Mouse (Mus musculus): Measurements from ENCODE around the gene Pcca.
"Not testable (repeated sequence)": the region's sequence is repeated elsewhere in the genome, so short reads cannot be mapped to it uniquely, and the experiment has no call there.

Pcca gene

DNA sequence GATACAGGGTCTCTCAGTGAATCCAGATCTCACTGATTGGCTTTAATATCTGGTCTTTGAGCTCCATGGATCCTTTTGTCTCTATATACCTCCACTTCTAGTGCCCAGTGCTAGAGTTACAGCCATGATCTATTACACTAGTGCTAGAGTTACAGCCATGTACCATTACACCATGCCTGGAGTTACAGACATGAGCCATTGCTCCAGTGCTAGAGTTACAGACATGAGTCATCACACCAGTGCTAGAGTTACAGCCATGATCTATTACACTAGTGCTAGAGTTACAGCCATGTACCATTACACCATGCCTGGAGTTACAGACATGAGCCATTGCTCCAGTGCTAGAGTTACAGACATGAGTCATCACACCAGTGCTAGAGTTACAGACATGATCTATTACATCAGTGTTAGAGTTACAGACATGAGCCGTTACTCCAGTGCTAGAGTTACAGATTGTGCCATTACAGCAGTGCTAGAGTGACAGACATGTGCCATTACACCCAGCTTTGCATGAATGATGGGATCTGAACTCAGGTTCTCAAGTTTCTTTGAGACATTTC is 26.8 kb downstream of the Pcca start:
- DNase-seq (ENCODE audit: low read depth): not testable (repeated sequence)

DNA sequence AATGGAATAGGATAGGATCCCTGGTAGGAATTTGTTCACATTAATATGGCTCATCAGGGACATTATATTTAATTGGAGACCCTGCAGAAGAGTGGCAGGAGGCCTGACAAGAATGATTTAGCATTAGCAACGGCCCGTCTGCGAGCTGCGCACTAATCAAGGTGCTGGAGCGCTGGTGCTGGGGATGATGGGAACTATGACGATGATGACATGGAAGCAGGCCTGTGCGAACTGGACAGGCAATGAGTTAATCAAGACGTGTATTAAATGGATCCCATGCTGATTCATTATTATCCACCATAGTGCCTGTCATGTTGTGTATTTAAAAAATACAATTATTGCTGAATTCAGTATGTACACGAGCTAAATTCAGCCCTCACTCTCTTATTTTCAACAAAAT is 36.7 kb downstream of the Pcca start:
- no peak for DNase-seq (ENCODE audit: low read depth)

DNA sequence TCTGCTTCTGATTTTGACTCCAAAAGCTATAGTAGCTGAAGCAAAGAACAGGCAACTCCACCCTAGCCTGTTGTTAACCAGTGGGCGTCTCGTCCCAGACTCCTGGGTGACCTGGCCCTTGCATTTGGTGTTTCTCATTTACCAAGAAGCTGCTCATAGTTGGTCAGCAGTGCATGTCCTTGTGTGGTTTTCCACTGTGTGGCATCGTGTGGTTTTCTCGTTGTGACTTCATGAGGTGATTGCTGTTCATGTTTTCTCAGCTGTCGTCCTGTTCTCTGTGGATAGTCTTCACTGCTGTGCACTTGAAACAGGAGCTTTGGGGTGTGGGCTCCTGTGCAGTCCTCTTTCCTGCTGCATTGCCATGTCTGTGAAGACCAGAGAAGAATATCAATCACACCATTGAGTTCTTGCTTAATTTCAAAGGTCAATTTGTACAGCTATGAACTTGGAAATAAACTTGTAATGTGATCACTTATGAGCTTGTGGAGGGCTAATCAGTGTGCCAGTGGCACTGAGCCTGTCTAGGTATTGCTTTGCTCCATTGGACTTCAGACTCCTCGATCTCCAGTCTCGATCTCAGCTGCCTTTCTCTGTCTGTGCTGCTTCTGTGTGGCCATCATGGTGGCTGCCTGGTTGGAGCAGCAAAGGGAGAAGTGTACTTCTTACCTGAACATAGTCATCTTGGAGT is 40.1 kb downstream of the Pcca start:
- DNase-seq (ENCODE audit: low read depth): no peak

- DNase-seq (ENCODE audit: low read depth): no peak
Observed at GRCm38 (mm10) chr14:122577816-122578215, 43.7 kb downstream of the Pcca start.

GRCm38 (mm10) chr14:122582057-122582456 is 47.9 kb downstream of the Pcca start:
- DNase-seq (ENCODE audit: low read depth): no peak

DNA sequence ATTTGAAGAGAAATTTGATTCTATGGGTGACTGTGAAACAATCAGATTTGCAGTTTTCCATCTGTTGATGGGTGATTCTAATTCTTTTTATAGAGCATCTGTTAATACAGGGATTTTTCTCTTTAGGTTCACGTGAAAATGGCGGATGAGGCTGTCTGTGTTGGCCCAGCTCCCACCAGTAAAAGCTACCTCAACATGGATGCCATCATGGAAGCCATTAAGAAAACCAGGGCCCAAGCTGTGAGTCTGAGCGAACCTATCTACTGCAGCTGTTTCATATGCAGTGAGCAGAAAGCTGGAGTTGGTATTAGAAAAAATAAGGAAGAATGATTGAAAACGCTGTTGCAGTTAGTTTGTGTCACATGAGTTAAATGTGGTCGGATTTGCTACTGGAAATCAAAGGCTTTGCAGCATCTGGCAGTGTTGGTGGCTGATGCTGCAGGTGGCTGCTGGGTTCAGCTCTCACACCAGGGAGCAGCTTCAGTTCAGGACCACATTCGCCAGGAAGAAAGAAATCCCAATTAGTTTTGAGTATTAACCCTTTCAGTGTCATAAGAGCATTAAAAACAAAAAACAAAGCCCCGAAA is 48.5 kb downstream of the Pcca start:
- no peak for DNase-seq (ENCODE audit: low read depth)

DNA sequence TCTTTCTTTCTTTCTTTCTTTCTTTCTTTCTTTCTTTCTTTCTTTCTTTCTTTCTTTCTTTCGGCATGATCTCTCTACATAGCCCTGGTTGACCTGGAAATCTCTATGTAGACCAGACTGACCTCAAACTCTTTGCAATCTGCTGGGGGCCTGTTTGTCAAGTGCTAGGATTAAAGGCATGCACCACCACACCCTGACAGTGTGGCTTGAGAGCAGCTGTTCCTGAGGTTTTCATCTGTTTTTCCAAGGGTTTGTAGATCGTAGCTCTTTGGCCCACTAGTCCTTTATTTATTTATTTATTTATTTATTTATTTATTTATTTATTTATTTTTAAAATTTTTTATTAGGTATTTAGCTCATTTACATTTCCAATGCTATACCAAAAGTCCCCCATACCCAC is 50.0 kb downstream of the Pcca start:
- not testable (repeated sequence) for DNase-seq (ENCODE audit: low read depth)

- no peak for DNase-seq (ENCODE audit: low read depth)
Observed at GRCm38 (mm10) chr14:122586942-122587341, 52.8 kb downstream of the Pcca start.

DNA sequence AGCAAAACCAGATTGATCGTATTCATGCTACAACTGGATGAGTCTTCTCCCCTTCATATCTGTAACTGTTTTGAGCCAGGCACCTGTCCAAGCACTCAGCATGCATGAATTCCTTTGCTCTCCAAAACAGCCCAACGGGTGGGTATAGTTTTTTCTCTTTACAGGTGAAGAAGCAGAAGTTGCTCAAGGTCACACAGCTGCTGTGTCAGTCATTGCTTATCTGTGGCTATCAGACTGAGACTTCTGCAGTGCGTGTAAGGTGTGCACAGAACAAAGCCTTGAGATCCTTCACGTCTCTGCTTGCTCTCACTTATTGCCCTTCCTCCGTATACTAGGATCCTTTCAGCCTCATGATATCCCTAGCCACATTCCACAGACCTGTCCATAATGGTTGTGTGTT is 63.4 kb downstream of the Pcca start:
- no peak for DNase-seq (ENCODE audit: low read depth)

- DNase-seq (ENCODE audit: low read depth): no peak
Observed at GRCm38 (mm10) chr14:122598802-122599201, 64.7 kb downstream of the Pcca start.

DNA sequence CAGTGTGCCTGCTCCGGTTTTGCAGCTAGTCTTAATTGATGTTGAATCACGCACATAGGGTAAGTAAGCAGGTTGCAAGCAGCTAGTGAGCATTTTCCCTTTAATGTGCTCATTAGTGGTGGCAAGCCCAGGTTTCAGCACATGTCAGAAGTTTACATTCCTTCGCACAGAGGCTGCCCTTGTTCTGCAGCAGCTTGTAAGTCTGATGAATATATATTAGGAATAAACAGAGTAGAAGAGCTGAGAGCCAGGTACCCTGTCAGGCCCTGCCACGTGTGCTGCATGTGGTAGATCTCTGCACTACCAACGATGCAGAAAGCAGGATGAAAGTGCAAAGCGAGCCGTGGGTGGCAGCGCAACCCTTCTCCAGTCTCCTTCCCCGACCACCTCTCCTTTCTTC is 65.7 kb downstream of the Pcca start:
- DNase-seq (ENCODE audit: low read depth): no peak

- no peak for DNase-seq (ENCODE audit: low read depth)
Observed at GRCm38 (mm10) chr14:122602701-122603100, 68.6 kb downstream of the Pcca start.

- DNase-seq (ENCODE audit: low read depth): no peak
Observed at GRCm38 (mm10) chr14:122606499-122606898, 72.4 kb downstream of the Pcca start.

DNA sequence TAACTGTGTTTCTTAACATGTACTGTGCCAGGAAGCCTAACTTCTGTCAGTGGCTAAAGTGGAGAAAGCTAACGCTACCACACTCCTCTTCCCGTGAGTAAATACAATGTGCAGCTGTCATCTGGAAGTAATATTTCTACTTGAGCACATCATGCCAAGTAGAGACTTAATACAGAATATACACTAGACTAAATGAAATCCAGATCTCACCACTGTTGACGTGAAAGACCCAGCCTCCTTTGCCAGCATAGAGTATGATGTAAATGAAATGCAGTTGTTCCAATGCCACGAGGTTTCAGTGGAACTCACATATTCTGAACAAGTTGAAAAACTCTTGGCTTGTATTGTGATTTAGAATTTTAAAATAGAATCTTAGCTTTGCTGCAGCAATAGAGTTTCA is 73.3 kb downstream of the Pcca start:
- no peak for DNase-seq (ENCODE audit: low read depth)

GRCm38 (mm10) chr14:122608323-122608722 is 74.2 kb downstream of the Pcca start:
- DNase-seq (ENCODE audit: low read depth): no peak

GRCm38 (mm10) chr14:122611035-122611434 is 76.9 kb downstream of the Pcca start:
- no peak for DNase-seq (ENCODE audit: low read depth)

- DNase-seq (ENCODE audit: low read depth): no peak
Observed at GRCm38 (mm10) chr14:122612317-122612716, 78.2 kb downstream of the Pcca start.

DNA sequence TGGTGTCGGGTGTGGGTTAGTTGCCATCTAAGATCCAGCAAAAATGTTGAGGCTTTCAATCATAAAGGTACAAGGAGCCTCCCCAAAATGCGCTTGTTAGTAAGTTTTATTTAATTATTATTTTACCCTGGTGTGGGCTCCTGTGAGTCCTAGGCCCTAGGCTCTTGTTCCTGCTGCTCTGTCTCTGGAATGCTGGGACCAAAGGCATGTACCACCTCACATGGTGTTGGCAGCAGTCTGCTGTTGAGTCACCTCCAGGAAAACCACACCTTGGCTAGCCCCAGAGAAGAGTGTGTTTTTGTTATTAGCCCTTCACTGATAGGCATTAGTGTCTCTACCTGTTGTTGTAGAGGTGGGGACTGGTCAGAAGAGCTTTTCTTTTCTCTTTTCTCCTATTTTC is 83.5 kb downstream of the Pcca start:
- DNase-seq (ENCODE audit: low read depth): peak; percentile 39

- no peak for DNase-seq (ENCODE audit: low read depth)
Observed at GRCm38 (mm10) chr14:122633416-122633815, 99.3 kb downstream of the Pcca start.

DNA sequence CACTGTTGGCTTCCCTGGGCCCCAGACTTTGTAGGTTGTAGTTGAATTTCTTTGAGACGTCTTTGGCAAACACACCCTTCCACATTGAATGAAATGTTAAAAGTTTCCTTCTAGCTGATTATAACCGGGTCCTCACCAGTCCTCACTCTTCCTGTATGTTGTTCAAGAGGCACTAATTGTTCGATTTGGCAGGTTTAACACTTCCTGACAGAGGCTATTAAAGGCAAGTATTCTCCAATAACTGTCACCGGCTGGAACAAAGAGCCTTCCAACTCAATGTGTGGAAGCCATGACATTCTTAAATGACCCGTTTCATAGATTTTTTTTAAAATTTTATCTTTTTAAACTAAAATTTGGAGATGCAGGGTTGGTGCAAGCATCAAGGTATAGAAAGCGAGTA is 102.5 kb downstream of the Pcca start:
- no peak for DNase-seq (ENCODE audit: low read depth)

GRCm38 (mm10) chr14:122637798-122638555 is 103.9 kb downstream of the Pcca start:
- DNase-seq (ENCODE audit: low read depth): no peak

DNA sequence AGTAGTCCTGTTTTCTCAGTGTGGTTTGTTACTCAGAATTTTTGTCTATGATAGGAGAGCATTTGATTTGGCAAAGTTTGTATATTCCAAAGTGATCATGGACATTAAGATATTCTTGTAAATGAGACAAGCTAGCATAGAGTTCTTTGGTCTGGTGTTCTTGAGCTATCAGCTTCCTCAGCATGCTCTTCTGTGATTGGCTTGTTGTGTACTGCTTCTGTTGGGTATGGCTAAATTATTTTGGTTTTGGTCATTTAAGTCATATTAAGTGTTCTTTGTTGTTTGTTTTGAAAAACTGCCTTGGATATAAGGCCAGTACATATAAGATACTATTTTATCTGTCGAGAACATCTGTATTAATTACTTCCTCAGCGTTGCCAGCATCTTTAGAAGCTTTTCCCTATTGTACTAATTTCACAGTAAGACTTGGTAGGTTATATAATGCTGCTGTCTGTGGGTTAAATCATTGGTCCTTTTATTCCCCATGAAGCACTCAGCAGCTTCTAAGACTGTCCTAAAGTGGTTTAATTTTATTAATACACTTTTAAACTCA is 105.1 kb downstream of the Pcca start:
- no peak for DNase-seq (ENCODE audit: low read depth)

DNA sequence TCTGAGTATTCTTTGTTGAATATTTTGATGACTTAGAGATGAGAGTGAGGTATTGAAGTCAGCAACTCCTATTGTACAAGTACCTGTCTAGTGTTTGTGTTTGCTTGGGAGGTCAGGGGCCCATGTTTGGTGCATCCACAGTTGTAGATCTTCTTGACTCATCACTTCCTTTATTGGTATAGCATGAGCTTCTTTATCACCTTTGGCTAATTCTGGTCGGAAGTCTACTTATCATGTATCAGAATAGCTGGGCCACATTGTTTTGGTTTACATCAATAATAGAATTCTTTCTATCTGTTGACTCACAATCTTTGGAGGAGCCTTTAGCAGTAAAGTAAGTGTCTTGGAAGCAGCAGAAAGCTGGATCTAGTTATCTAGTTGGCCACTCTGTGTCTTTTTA is 108.3 kb downstream of the Pcca start:
- DNase-seq (ENCODE audit: low read depth): no peak

Data from fibroblast of lung, adult 2 months (primary cell).